Mouse (Mus musculus) heart, postnatal 0 days (tissue): ENCODE measurements around the gene Fndc1. TPM values are rescaled to one million over a fixed set of nuclear protein-coding genes. Genes with fewer than 3 reads are reported as not detected.

Source experiments
- ATAC-seq: fragments of 200-750 bp; cut with Nextera tagmentation; 2 replicates; pipeline ENCODE4 v1.8.0; 2017; ENCODE audit warnings: low read depth, moderate number of reproducible peaks, moderate library complexity; ENCODE audit not compliant: insufficient read depth
- DNase-seq: peaks from one replicate; pipeline ENCODE4 v3.0.0-alpha.2; 2016; ENCODE audit warnings: low spot score
- H3K27ac ChIP-seq: fragments of 300-500 bp; sonication (generic); 2 replicates; pipeline ENCODE4 v1.5.1; 2014; ENCODE audit warnings: low read depth, mild to moderate bottlenecking
- H3K27me3 ChIP-seq: fragments of 300-500 bp; sonication (generic); 2 replicates; pipeline ENCODE4 v1.6.1; 2014; ENCODE audit warnings: low read length, mixed read lengths; ENCODE audit not compliant: control insufficient read depth, insufficient read depth
- H3K36me3 ChIP-seq: fragments of 300-500 bp; sonication (generic); replicated peaks from 2 replicates; pipeline ENCODE4 v1.6.1; 2014; ENCODE audit warnings: low read length, mixed read lengths; ENCODE audit not compliant: control insufficient read depth, insufficient read depth
- H3K4me1 ChIP-seq: fragments of 300-500 bp; sonication (generic); 2 replicates; pipeline ENCODE4 v1.6.1; 2014; ENCODE audit warnings: antibody characterized with exemption; ENCODE audit not compliant: control insufficient read depth, insufficient read depth
- H3K4me2 ChIP-seq: fragments of 300-500 bp; sonication (generic); 2 replicates; pipeline ENCODE4 v1.6.1; 2014; ENCODE audit warnings: low read depth, mild to moderate bottlenecking, low read length, moderate library complexity
- H3K4me3 ChIP-seq: fragments of 300-500 bp; sonication (generic); 2 replicates; pipeline ENCODE4 v1.5.1; 2014; ENCODE audit warnings: low read depth, low read length
- H3K9ac ChIP-seq: fragments of 300-500 bp; sonication (generic); replicated peaks from 2 replicates; pipeline ENCODE4 v1.6.1; 2014; ENCODE audit warnings: low read depth, low read length, mixed read lengths
- H3K9me3 ChIP-seq: fragments of 300-500 bp; sonication (generic); replicated peaks from 2 replicates; pipeline ENCODE4 v1.6.1; 2016; ENCODE audit warnings: low read length; ENCODE audit not compliant: control insufficient read depth
- CTCF ChIP-seq: IDR thresholded peaks from 2 replicates; pipeline ENCODE4 v1.5.1; 2016; ENCODE audit warnings: antibody characterized with exemption, control low read depth, low read depth
- EP300 ChIP-seq: IDR thresholded peaks from 2 replicates; pipeline ENCODE4 v1.6.1; 2016; ENCODE audit warnings: antibody characterized with exemption, low read depth
- WGBS: fragments of 180-500 bp; shearing (Covaris S2); extraction: QIAGEN DNeasy Blood & Tissue Kit; methylation state at CpG from one replicate; pipeline ENCODE4 v1.1.7; 2014; 5-methylcytosine and 5-hydroxymethylcytosine counted together
- polyA plus RNA-seq: library from polyadenylated mRNA; unstranded; fragments of >200 nt; fragmentation: Nextera tagmentation; extraction: Ambion mirVana; gene quantifications from 2 replicates; pipeline ENCODE4 v1.2.1, GENCODE M21; 2015
- total RNA-seq: library from RNA; depleted of rRNA; stranded (reverse); fragments of >200 nt; gene quantifications from 2 replicates; pipeline ENCODE4 v1.2.3, GENCODE M21; 2014; ENCODE audit warnings: low replicate concordance

Gene Fndc1
- total and polyA plus RNA-seq, 2 experiments from 2014 or later = 22.1 to 30.5 TPM

DNA sequence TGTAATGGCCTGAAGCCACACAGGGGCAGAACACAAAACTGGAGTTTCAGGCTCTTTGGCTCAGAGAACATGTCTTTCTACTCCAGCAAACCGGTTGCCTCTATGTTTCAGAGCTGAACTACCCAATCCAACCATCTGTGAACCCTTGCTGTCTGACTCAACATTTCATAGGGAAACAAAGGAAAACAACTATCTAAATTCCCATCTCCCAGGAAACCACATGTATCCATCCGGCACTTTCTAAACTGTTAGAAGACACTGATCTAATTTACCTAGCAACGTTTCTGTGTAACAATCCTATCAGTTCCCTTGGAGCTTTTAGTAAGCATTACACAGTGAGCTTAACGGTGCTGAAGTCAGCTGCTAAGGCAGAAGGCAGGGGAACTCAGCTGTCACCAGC lies 67.3 kb downstream of the Fndc1 start:
- no peaks in the 10 kb centered on the region for H3K27me3 ChIP-seq
- DNase-seq (no peak), ATAC-seq (no peak)
- WGBS = 77% methylated on average over 4 of the region's 4 CpGs
- H3K27ac ChIP-seq = no peak overlapping the region
- no peaks in the 10 kb centered on the region for H3K36me3 ChIP-seq
- TF ChIP-seq CTCF = no peak
- TF ChIP-seq EP300 = no peak
- H3K9ac ChIP-seq = no peak overlapping the region
- no peak overlapping the region for H3K4me2 ChIP-seq
- no peaks in the 10 kb centered on the region for H3K4me1 ChIP-seq
- H3K9me3 ChIP-seq = no peaks in the 10 kb centered on the region
- H3K4me3 ChIP-seq = no peak overlapping the region

DNA sequence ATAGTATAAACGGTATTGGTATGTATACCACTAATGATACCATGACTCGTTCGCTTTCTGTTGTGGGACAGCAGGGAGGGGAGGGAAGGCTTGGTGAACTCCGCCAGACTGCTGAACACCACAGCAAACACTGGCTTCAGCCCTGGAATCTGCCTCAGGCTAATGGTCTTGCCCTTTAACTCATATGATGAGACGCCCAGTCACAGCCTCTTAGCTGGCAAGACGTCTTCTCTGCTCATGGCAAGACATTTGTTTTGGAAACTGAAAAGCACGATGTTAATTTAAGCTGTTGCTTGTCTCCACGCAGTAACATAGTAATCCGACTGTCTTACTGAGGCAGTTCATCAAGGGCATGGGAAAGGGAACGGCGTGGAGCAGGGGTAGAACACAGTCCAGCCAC lies 72.1 kb downstream of the Fndc1 start:
- no peaks in the 10 kb centered on the region for H3K36me3 ChIP-seq
- no peak overlapping the region for H3K27ac ChIP-seq
- no peak for TF ChIP-seq EP300
- no peak for TF ChIP-seq CTCF
- ATAC-seq (no peak), DNase-seq (no peak)
- 86% methylated on average over 11 of the region's 11 CpGs for WGBS
- H3K9me3 ChIP-seq = no peaks in the 10 kb centered on the region
- H3K4me2 ChIP-seq = no peak overlapping the region
- no peak overlapping the region for H3K9ac ChIP-seq
- no peaks in the 10 kb centered on the region for H3K27me3 ChIP-seq
- H3K4me3 ChIP-seq = no peak overlapping the region
- H3K4me1 ChIP-seq = no peaks in the 10 kb centered on the region

DNA sequence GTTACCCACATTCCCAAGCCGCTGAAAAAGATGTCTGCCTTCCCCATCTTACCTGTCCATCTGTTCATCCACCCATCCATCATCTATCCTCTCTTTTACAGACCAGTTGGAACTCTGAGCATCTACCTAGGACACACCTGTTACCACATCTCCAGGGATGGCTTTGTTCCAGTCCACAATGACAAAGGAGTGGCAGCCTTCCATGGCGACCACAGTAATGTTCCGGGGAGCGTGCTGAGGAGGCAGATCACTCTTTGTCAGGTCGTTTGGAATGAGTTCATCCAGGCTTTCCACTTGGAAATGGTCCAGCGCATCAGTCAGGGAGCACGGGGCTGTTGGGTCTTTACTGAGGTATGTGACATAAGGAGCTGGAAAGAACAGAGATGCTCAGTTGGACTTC lies 73.7 kb downstream of the Fndc1 start:
- TF ChIP-seq EP300 (no peak), CTCF (no peak)
- Histone ChIP-seq H3K9me3 (no peaks in the 10 kb centered on the region), H3K9ac (no peak overlapping the region), H3K27ac (no peak overlapping the region), H3K4me3 (no peak overlapping the region), H3K4me2 (no peak overlapping the region), H3K36me3 (no peaks in the 10 kb centered on the region), H3K4me1 (no peaks in the 10 kb centered on the region), H3K27me3 (no peaks in the 10 kb centered on the region)
- DNase-seq (no peak), ATAC-seq (no peak)
- 72% methylated on average over 7 of the region's 7 CpGs for WGBS

- 70% methylated on average over 4 of the region's 4 CpGs for WGBS
- DNase-seq (peak; percentile 13), ATAC-seq (no peak)
- Histone ChIP-seq H3K27ac (no peak overlapping the region), H3K27me3 (no peaks in the 10 kb centered on the region), H3K9me3 (no peaks in the 10 kb centered on the region), H3K36me3 (no peaks in the 10 kb centered on the region), H3K4me3 (no peak overlapping the region), H3K4me2 (no peak overlapping the region), H3K4me1 (no peaks in the 10 kb centered on the region), H3K9ac (no peak overlapping the region)
- no peak for TF ChIP-seq CTCF
- TF ChIP-seq EP300 = no peak
These were observed 77.9 kb downstream of the Fndc1 start for GRCm38 (mm10) chr17:7749051-7749815.

- H3K4me2 ChIP-seq = no peak overlapping the region
- ATAC-seq (no peak), DNase-seq (no peak)
- no peaks in the 10 kb centered on the region for H3K36me3 ChIP-seq
- no peaks in the 10 kb centered on the region for H3K9me3 ChIP-seq
- no peaks in the 10 kb centered on the region for H3K4me1 ChIP-seq
- no peak for TF ChIP-seq CTCF
- TF ChIP-seq EP300 = no peak
- H3K27me3 ChIP-seq = no peaks in the 10 kb centered on the region
- H3K4me3 ChIP-seq = no peak overlapping the region
- 69% methylated on average over 3 of the region's 3 CpGs for WGBS
- no peak overlapping the region for H3K27ac ChIP-seq
- no peak overlapping the region for H3K9ac ChIP-seq
These were observed 80.3 kb downstream of the Fndc1 start for GRCm38 (mm10) chr17:7746841-7747240.

DNA sequence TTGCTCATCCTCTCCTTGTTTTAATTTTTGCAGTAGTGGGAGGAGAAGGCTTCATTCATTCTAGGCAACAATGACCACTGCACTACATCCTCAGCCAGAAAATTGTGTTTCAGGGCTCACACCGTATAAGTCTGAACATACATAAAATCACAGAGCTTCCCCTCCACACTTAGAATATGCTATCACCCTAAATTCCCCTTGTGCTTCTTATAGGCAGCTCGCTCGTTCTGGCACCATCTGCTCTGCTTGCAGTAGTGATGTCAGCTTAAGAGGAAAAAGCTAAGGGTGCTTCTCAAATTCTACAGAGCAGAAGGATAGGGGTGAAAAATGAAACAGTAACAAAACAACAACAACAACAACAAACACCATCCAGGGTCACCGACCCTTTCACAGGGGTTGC lies 82.1 kb downstream of the Fndc1 start:
- 75% methylated on average over 4 of the region's 4 CpGs for WGBS
- Histone ChIP-seq H3K4me3 (no peak overlapping the region), H3K36me3 (no peaks in the 10 kb centered on the region), H3K9ac (no peak overlapping the region), H3K27me3 (no peaks in the 10 kb centered on the region), H3K27ac (no peak overlapping the region), H3K9me3 (no peaks in the 10 kb centered on the region), H3K4me1 (no peaks in the 10 kb centered on the region), H3K4me2 (no peak overlapping the region)
- DNase-seq (no peak), ATAC-seq (no peak)
- TF ChIP-seq EP300 = no peak
- no peak for TF ChIP-seq CTCF
